Mouse (Mus musculus) hindbrain, embryonic 12.5 days (tissue): ENCODE data around the gene Zfp616. TPM values are rescaled to one million over a fixed set of nuclear protein-coding genes. Genes with fewer than 3 reads are reported as not detected.

ENCODE experiments used
- ATAC-seq: fragments of 200-750 bp; cut with Nextera tagmentation; 2 replicates; pipeline ENCODE4 v1.8.0; 2017; ENCODE audit warnings: moderate TSS enrichment; ENCODE audit not compliant: low FRiP score
- H3K27ac ChIP-seq: fragments of 300-500 bp; sonication (generic); 2 replicates; pipeline ENCODE4 v1.5.1; 2016; ENCODE audit warnings: mild to moderate bottlenecking
- H3K27me3 ChIP-seq: fragments of 300-500 bp; sonication (generic); 2 replicates; pipeline ENCODE4 v1.6.1; 2016; ENCODE audit warnings: mild to moderate bottlenecking
- H3K36me3 ChIP-seq: fragments of 300-500 bp; sonication (generic); 2 replicates; pipeline ENCODE4 v1.6.1; 2016; ENCODE audit warnings: mild to moderate bottlenecking
- H3K4me1 ChIP-seq: fragments of 300-500 bp; sonication (generic); 2 replicates; pipeline ENCODE4 v1.6.1; 2016
- H3K4me2 ChIP-seq: fragments of 300-500 bp; sonication (generic); replicated peaks from 2 replicates; pipeline ENCODE4 v1.6.1; 2016; ENCODE audit warnings: mild to moderate bottlenecking
- H3K4me3 ChIP-seq: fragments of 300-500 bp; sonication (generic); 2 replicates; pipeline ENCODE4 v1.5.1; 2016; ENCODE audit warnings: mild to moderate bottlenecking
- H3K9ac ChIP-seq: fragments of 300-500 bp; sonication (generic); 2 replicates; pipeline ENCODE4 v1.6.1; 2016; ENCODE audit warnings: mild to moderate bottlenecking, moderate library complexity
- H3K9me3 ChIP-seq: fragments of 300-500 bp; sonication (generic); replicated peaks from 2 replicates; pipeline ENCODE4 v1.6.1; 2016; ENCODE audit warnings: mild to moderate bottlenecking
- WGBS: fragments of 180-500 bp; shearing (Covaris S2); methylation state at CpG from one replicate; pipeline ENCODE4 v1.1.7; 2016; 5-methylcytosine and 5-hydroxymethylcytosine counted together
- polyA plus RNA-seq: library from polyadenylated mRNA; unstranded; fragments of >200 nt; fragmentation: Nextera tagmentation; extraction: Ambion mirVana; gene quantifications from 2 replicates; pipeline ENCODE4 v1.2.1, GENCODE M21; 2016

Zfp616 gene
- not detected in 2 replicates for polyA plus RNA-seq

DNA sequence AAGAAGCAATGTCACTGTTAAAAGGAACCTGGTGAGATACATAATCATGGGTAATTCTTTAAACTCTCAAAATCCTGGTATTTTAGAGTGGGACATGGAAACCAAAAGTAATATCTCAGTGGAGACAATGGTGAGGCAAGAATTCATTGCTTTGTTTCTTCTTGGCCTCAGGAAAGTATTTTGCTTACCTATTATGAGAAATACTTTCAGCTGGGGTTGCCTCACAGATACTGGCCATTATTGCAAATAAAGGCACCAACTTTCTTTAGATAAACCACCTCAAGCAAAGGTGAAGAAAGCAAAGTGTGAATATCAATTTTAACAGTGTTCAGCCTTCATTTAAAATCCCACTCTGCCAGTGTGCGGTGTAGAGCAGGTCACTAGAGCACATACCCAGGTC lies at the start of gene Zfp616:
Gene Zfp616 (plus strand): TSS at position 301 of the 400 bp plus-strand sequence.
- ATAC-seq = no peak
- Histone ChIP-seq H3K9ac (no peak within 1 kb of the TSS), H3K4me3 (no peak within 1 kb of the TSS), H3K4me1 (no peaks in the 10 kb centered on the region), H3K27me3 (no peaks in the 10 kb centered on the region), H3K4me2 (no peak within 1 kb of the TSS), H3K27ac (no peak within 1 kb of the TSS), H3K36me3 (no peaks in the 10 kb centered on the region), H3K9me3 (peaks cover 12% of the 10 kb centered on the region; the same call in 1 of the 2 replicates)
- WGBS = 93% methylated on average over 1 of the region's 1 CpGs

DNA sequence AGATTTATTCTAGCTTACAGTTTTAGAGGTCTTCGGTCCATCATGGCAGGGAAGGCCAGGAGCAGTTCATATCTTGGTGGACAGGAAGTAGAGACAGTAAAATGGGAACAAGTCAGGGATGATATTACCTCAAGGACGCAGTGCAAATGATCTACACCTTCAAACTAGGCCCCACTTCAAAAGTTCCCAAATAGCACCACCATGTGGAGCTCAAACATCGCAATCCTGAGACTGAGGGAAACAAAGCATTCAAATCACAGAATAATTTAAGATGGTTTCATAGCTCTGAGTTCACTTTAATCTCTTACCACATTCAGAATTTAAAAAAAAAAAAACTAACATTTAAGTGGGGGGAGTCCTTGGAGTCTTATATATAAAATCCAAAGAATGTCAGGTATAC lies 18.4 kb upstream of the Zfp616 start:
- no peaks in the 10 kb centered on the region for H3K4me1 ChIP-seq
- ATAC-seq = no peak
- H3K4me3 ChIP-seq = no peak overlapping the region
- peaks cover 29% of the 10 kb centered on the region for H3K9me3 ChIP-seq
- 74% methylated on average over 3 of the region's 3 CpGs for whole genome bisulfite sequencing
- H3K36me3 ChIP-seq = no peaks in the 10 kb centered on the region
- no peak overlapping the region for H3K9ac ChIP-seq
- H3K27me3 ChIP-seq = no peaks in the 10 kb centered on the region
- H3K27ac ChIP-seq = no peak overlapping the region
- no peak overlapping the region for H3K4me2 ChIP-seq

DNA sequence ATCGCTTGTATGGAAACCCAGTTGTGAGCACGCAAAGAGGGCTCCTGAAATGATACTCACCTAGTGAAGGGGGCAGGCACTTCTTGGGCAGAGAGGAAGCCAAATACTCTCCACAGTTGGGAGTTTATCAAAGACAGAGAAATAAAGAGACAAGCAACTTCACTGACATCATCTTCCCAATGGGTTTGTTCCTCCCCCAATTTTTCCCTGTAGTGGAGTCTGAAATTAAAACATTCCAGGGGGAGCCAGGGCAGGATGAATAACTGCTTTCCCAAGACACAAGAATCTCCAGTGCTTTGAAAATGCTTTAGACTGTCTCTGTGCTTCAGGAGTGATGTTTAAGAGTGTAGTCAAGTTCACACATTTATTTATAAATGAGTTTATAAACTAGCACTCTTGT lies 13.3 kb upstream of the Zfp616 start, which contains the start of the genes Olfr139 and Olfr399:
Gene Olfr139 (minus strand): TSS at position 101 of the 400 bp plus-strand sequence.
Gene Olfr399 (minus strand): TSS at position 165 of the 400 bp plus-strand sequence.
- Histone ChIP-seq H3K27ac (no peak within 1 kb of the TSS), H3K36me3 (no peaks in the 10 kb centered on the region), H3K4me1 (no peaks in the 10 kb centered on the region), H3K4me3 (no peak within 1 kb of the TSS), H3K9me3 (peaks cover 35% of the 10 kb centered on the region), H3K27me3 (no peaks in the 10 kb centered on the region), H3K9ac (no peak within 1 kb of the TSS), H3K4me2 (no peak within 1 kb of the TSS)
- 82% methylated on average over 2 of the region's 2 CpGs for WGBS
- ATAC-seq = no peak

DNA sequence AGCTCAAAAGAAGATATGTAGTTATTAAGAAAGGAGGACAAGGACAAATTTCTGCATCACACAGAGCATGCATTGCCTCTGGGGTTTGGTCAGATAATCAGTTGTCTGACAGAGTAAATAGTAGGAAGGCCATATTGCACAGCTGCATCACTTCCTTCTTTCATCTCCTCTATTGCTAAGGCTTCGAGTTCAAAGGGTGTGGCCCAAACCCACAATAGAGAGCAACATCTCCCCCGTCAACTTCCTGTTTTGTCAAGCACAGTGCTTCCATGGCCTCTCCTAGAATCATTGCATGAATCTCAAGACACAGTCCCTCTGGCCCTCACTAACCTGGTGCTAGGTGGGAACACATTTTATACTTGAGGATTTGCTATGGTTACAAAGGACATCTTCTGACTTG lies 31.0 kb downstream of the Zfp616 start:
- H3K4me2 ChIP-seq = no peak overlapping the region
- WGBS = 87% methylated on average over 2 of the region's 2 CpGs
- peaks cover 15% of the 10 kb centered on the region for H3K9me3 ChIP-seq
- no peak for ATAC-seq
- no peak overlapping the region for H3K4me3 ChIP-seq
- H3K27ac ChIP-seq = no peak overlapping the region
- H3K4me1 ChIP-seq = no peaks in the 10 kb centered on the region
- no peaks in the 10 kb centered on the region for H3K36me3 ChIP-seq
- H3K27me3 ChIP-seq = no peaks in the 10 kb centered on the region
- no peak overlapping the region for H3K9ac ChIP-seq

DNA sequence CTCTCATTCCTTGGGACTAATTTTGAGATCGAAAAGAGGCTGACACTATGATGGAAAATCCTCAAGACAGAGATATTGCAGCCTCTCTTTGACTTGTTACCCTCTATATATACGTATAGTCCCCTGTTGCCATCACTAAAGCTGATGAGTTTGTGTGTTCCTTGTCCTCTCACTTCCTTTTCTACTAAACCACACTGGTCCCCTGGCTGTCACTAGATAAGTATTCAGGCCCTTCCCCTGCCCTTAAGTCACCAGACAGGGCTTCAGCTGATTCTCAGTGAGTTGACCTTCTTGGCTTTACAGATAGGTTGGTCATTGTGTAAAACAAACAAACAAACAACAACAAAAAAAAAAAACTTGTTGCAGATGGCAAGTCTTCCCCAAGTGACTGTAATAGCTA lies 31.8 kb downstream of the Zfp616 start:
- Histone ChIP-seq H3K27me3 (no peaks in the 10 kb centered on the region), H3K4me2 (no peak overlapping the region), H3K36me3 (no peaks in the 10 kb centered on the region), H3K4me3 (no peak overlapping the region), H3K27ac (no peak overlapping the region), H3K4me1 (no peaks in the 10 kb centered on the region), H3K9ac (no peak overlapping the region), H3K9me3 (peaks cover 12% of the 10 kb centered on the region)
- no peak for ATAC-seq
- 48% methylated on average over 2 of the region's 2 CpGs for WGBS

DNA sequence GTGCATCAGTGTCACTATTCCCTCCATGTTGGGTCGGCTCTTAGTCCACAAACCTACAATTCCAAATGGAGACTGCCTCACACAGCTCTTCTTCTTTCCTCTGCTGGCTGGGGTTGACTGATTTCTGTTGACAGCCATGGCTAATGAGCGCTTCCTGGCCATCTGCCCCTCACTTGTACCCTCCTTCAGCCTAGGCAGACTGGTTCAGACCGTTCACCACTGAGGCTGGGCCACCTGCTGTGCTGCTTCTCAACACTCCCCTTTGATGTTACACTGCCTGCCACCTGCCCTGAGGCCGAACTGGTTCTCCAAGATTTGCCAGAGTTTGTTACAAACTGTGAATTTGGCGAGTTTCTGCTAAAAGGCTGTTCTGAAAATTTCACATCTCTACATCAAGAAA lies 35.3 kb downstream of the Zfp616 start:
- WGBS = 40% methylated on average over 5 of the region's 5 CpGs
- Histone ChIP-seq H3K27me3 (no peaks in the 10 kb centered on the region), H3K27ac (no peak overlapping the region), H3K4me3 (no peak overlapping the region), H3K9me3 (peaks cover 13% of the 10 kb centered on the region), H3K4me2 (no peak overlapping the region), H3K9ac (no peak overlapping the region), H3K36me3 (no peaks in the 10 kb centered on the region), H3K4me1 (no peaks in the 10 kb centered on the region)
- no peak for ATAC-seq

DNA sequence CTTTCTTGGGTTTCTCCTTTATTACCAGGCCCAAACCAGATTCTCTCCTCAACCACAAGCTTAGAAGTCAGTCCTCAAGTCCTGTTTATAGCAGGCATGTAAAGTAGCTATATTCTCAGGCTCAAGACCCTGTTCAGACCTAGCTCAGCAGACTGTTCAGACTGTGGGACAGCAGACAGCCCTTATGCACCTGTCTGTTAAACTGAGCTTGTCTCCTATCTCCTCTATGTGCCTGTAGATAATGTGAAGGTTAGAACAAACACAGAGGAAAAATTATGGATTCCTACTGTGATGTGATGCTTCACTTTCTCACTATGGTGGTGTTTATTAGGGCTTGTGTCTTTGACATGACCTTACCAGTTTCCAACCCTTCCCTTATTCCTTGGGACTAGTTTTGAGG lies 43.7 kb downstream of the Zfp616 start, which contains the start of gene Olfr401:
Gene Olfr401 (plus strand): TSS at position 301 of the 400 bp plus-strand sequence.
- H3K36me3 ChIP-seq = no peaks in the 10 kb centered on the region
- no peak for ATAC-seq
- H3K4me1 ChIP-seq = no peaks in the 10 kb centered on the region
- H3K9me3 ChIP-seq = peaks cover 33% of the 10 kb centered on the region
- no peak within 1 kb of the TSS for H3K27ac ChIP-seq
- H3K9ac ChIP-seq = no peak within 1 kb of the TSS
- H3K27me3 ChIP-seq = no peaks in the 10 kb centered on the region
- H3K4me2 ChIP-seq = no peak within 1 kb of the TSS
- no peak within 1 kb of the TSS for H3K4me3 ChIP-seq

Other genes with a start within 250 kb of the Zfp616 start
- gene Olfr393, start 218.5 kb upstream of the Zfp616 start, polyA plus RNA-seq = not detected in 2 replicates
- gene Olfr394, start 179.2 kb upstream of the Zfp616 start, polyA plus RNA-seq = not detected in 2 replicates
- gene Olfr395, start 160.7 kb upstream of the Zfp616 start, polyA plus RNA-seq = not detected in 2 replicates
- not detected in 2 replicates for gene Olfr23, start 133.3 kb upstream of the Zfp616 start, polyA plus RNA-seq
- not detected in 2 replicates for gene Olfr397, start 109.1 kb upstream of the Zfp616 start, polyA plus RNA-seq
- gene Olfr398, start 79.5 kb upstream of the Zfp616 start, polyA plus RNA-seq = not detected in 2 replicates
- not detected in 2 replicates for gene Olfr139, start 13.4 kb upstream of the Zfp616 start, polyA plus RNA-seq
- gene Olfr399, start 13.3 kb upstream of the Zfp616 start, polyA plus RNA-seq = not detected in 2 replicates
- gene Olfr401, start 43.8 kb downstream of the Zfp616 start, polyA plus RNA-seq = not detected in 2 replicates
- gene Olfr402, start 83.6 kb downstream of the Zfp616 start, polyA plus RNA-seq = not detected in 2 replicates
- gene Olfr403, start 116.3 kb downstream of the Zfp616 start, polyA plus RNA-seq = not detected in 2 replicates
- gene Olfr43, start 141.4 kb downstream of the Zfp616 start, polyA plus RNA-seq = not detected in 2 replicates
- gene Olfr406, start 189.9 kb downstream of the Zfp616 start, polyA plus RNA-seq = not detected in 2 replicates
- gene Olfr59, start 213.8 kb downstream of the Zfp616 start, polyA plus RNA-seq = not detected in 2 replicates